Mouse (Mus musculus): Measurements from ENCODE around the gene Hoxb6. TPM values are rescaled to one million over a fixed set of nuclear protein-coding genes. Genes with fewer than 3 reads are reported as not detected.

The Hoxb6 gene
- polyA plus RNA-seq, 1 experiment from 2014 or later, result 0.08 TPM

- peak overlapping the region; percentile 35 for H3K4me3 ChIP-seq (ENCODE audit: low read depth, low read length)
- H3K27ac ChIP-seq (ENCODE audit: low read length), result no peak overlapping the region
- H3K9me3 ChIP-seq (replicated peaks; ENCODE audit: control insufficient read depth, low read length), result no peaks in the 10 kb centered on the region
- no peaks in the 10 kb centered on the region for H3K36me3 ChIP-seq (ENCODE audit: control insufficient read depth, insufficient read depth)
- H3K27me3 ChIP-seq (ENCODE audit: control insufficient read depth, insufficient read depth, low read depth, low read length), result peaks cover 99% of the 10 kb centered on the region
- WGBS (ENCODE audit: insufficient replicate concordance), result 1% methylated on average over 42 of the region's 49 CpGs
- H3K4me2 ChIP-seq (ENCODE audit: low read depth, low read length), result peak overlapping the region; percentile 17; the same call in 1 of the 2 replicates
- no peaks in the 10 kb centered on the region for H3K4me1 ChIP-seq (ENCODE audit: control insufficient read depth, low read depth, low read length)
- no peak for ATAC-seq (ENCODE audit: low read depth)
- H3K9ac ChIP-seq (ENCODE audit: low read depth, low read length), result no peak overlapping the region
Observed at GRCm38 (mm10) chr11:96284041-96284749, 8.1 kb upstream of the Hoxb6 start.

GRCm38 (mm10) chr11:96284774-96285734 is 7.2 kb upstream of the Hoxb6 start:
- 0 out of 2 replicates have a peak overlapping the region, but pooled peaks have one; percentile 17 for H3K4me2 ChIP-seq (ENCODE audit: low read depth, low read length)
- H3K4me3 ChIP-seq (ENCODE audit: low read depth, low read length), result no peak overlapping the region; the same call in 1 of the 2 replicates
- no peaks in the 10 kb centered on the region for H3K9me3 ChIP-seq (replicated peaks; ENCODE audit: control insufficient read depth, low read length)
- no peak for ATAC-seq (ENCODE audit: low read depth)
- H3K27me3 ChIP-seq (ENCODE audit: control insufficient read depth, insufficient read depth, low read depth, low read length), result peaks cover 99% of the 10 kb centered on the region
- no peaks in the 10 kb centered on the region for H3K4me1 ChIP-seq (ENCODE audit: control insufficient read depth, low read depth, low read length)
- no peak overlapping the region for H3K9ac ChIP-seq (ENCODE audit: low read depth, low read length)
- H3K36me3 ChIP-seq (ENCODE audit: control insufficient read depth, insufficient read depth), result no peaks in the 10 kb centered on the region
- H3K27ac ChIP-seq (ENCODE audit: low read length), result no peak overlapping the region
- 1% methylated on average over 30 of the region's 37 CpGs for WGBS (ENCODE audit: insufficient replicate concordance)

GRCm38 (mm10) chr11:96285771-96286738 is 6.2 kb upstream of the Hoxb6 start, which contains the start of gene Hoxb7:
TSS of gene Hoxb7 (plus strand) at chr11:96286623.
- Histone ChIP-seq H3K4me1 (ENCODE audit: control insufficient read depth, low read depth, low read length) (no peaks in the 10 kb centered on the region), H3K4me2 (ENCODE audit: low read depth, low read length) (peak within 1 kb of the TSS; percentile 32), H3K9me3 (replicated peaks; ENCODE audit: control insufficient read depth, low read length) (no peaks in the 10 kb centered on the region), H3K27ac (ENCODE audit: low read length) (no peak within 1 kb of the TSS), H3K4me3 (ENCODE audit: low read depth, low read length) (peak within 1 kb of the TSS; percentile 24; the same call in 1 of the 2 replicates), H3K9ac (ENCODE audit: low read depth, low read length) (no peak within 1 kb of the TSS), H3K36me3 (ENCODE audit: control insufficient read depth, insufficient read depth) (no peaks in the 10 kb centered on the region), H3K27me3 (ENCODE audit: control insufficient read depth, insufficient read depth, low read depth, low read length) (peaks cover 99% of the 10 kb centered on the region)
- WGBS (ENCODE audit: insufficient replicate concordance), result under 1% methylated on average over 43 of the region's 43 CpGs
- no peak for ATAC-seq (ENCODE audit: low read depth)

GRCm38 (mm10) chr11:96286739-96287385 is 5.4 kb upstream of the Hoxb6 start:
- peak overlapping the region; percentile 24; the same call in 1 of the 2 replicates for H3K4me3 ChIP-seq (ENCODE audit: low read depth, low read length)
- no peak for ATAC-seq (ENCODE audit: low read depth)
- H3K27me3 ChIP-seq (ENCODE audit: control insufficient read depth, insufficient read depth, low read depth, low read length), result peaks cover 99% of the 10 kb centered on the region
- no peaks in the 10 kb centered on the region for H3K9me3 ChIP-seq (replicated peaks; ENCODE audit: control insufficient read depth, low read length)
- under 1% methylated on average over 55 of the region's 55 CpGs for WGBS (ENCODE audit: insufficient replicate concordance)
- peak overlapping the region; percentile 32 for H3K4me2 ChIP-seq (ENCODE audit: low read depth, low read length)
- H3K9ac ChIP-seq (ENCODE audit: low read depth, low read length), result no peak overlapping the region
- H3K4me1 ChIP-seq (ENCODE audit: control insufficient read depth, low read depth, low read length), result no peaks in the 10 kb centered on the region
- no peak overlapping the region for H3K27ac ChIP-seq (ENCODE audit: low read length)
- no peaks in the 10 kb centered on the region for H3K36me3 ChIP-seq (ENCODE audit: control insufficient read depth, insufficient read depth)

GRCm38 (mm10) chr11:96287411-96287810 is 4.9 kb upstream of the Hoxb6 start:
- H3K4me1 ChIP-seq (ENCODE audit: control insufficient read depth, low read depth, low read length), result no peaks in the 10 kb centered on the region
- H3K27ac ChIP-seq (ENCODE audit: low read length), result no peak overlapping the region
- 7% methylated on average over 9 of the region's 9 CpGs for WGBS (ENCODE audit: insufficient replicate concordance)
- no peak overlapping the region for H3K9ac ChIP-seq (ENCODE audit: low read depth, low read length)
- H3K4me3 ChIP-seq (ENCODE audit: low read depth, low read length), result no peak overlapping the region
- peaks cover 99% of the 10 kb centered on the region for H3K27me3 ChIP-seq (ENCODE audit: control insufficient read depth, insufficient read depth, low read depth, low read length)
- ATAC-seq (ENCODE audit: low read depth), result no peak
- H3K9me3 ChIP-seq (replicated peaks; ENCODE audit: control insufficient read depth, low read length), result no peaks in the 10 kb centered on the region
- no peaks in the 10 kb centered on the region for H3K36me3 ChIP-seq (ENCODE audit: control insufficient read depth, insufficient read depth)
- H3K4me2 ChIP-seq (ENCODE audit: low read depth, low read length), result no peak overlapping the region

GRCm38 (mm10) chr11:96288455-96289221 is 3.6 kb upstream of the Hoxb6 start:
- no peak overlapping the region for H3K4me3 ChIP-seq (ENCODE audit: low read depth, low read length)
- WGBS (ENCODE audit: insufficient replicate concordance), result 15% methylated on average over 1 of the region's 1 CpGs
- H3K27ac ChIP-seq (ENCODE audit: low read length), result no peak overlapping the region
- no peak for ATAC-seq (ENCODE audit: low read depth)
- no peak overlapping the region for H3K4me2 ChIP-seq (ENCODE audit: low read depth, low read length)
- no peaks in the 10 kb centered on the region for H3K4me1 ChIP-seq (ENCODE audit: control insufficient read depth, low read depth, low read length)
- H3K27me3 ChIP-seq (ENCODE audit: control insufficient read depth, insufficient read depth, low read depth, low read length), result peaks cover 99% of the 10 kb centered on the region
- no peak overlapping the region for H3K9ac ChIP-seq (ENCODE audit: low read depth, low read length)
- no peaks in the 10 kb centered on the region for H3K9me3 ChIP-seq (replicated peaks; ENCODE audit: control insufficient read depth, low read length)
- H3K36me3 ChIP-seq (ENCODE audit: control insufficient read depth, insufficient read depth), result no peaks in the 10 kb centered on the region

GRCm38 (mm10) chr11:96289293-96289692 is 3.0 kb upstream of the Hoxb6 start:
- WGBS (ENCODE audit: insufficient replicate concordance), result 17% methylated on average over 21 of the region's 21 CpGs
- Histone ChIP-seq H3K4me2 (ENCODE audit: low read depth, low read length) (no peak overlapping the region), H3K27ac (ENCODE audit: low read length) (no peak overlapping the region), H3K4me1 (ENCODE audit: control insufficient read depth, low read depth, low read length) (no peaks in the 10 kb centered on the region), H3K4me3 (ENCODE audit: low read depth, low read length) (no peak overlapping the region), H3K27me3 (ENCODE audit: control insufficient read depth, insufficient read depth, low read depth, low read length) (peaks cover 99% of the 10 kb centered on the region), H3K9ac (ENCODE audit: low read depth, low read length) (no peak overlapping the region), H3K36me3 (ENCODE audit: control insufficient read depth, insufficient read depth) (no peaks in the 10 kb centered on the region), H3K9me3 (replicated peaks; ENCODE audit: control insufficient read depth, low read length) (no peaks in the 10 kb centered on the region)
- ATAC-seq (ENCODE audit: low read depth), result no peak

All from liver, embryonic 16.5 days (tissue).